Mouse (Mus musculus) lung, embryonic 15.5 days (tissue): ENCODE measurements around the gene Cmtr1. TPM values are rescaled to one million over a fixed set of nuclear protein-coding genes. Genes with fewer than 3 reads are reported as not detected.
A peak's percentile ranks its signal among the peaks of the same experiment; 100 is the strongest.

ENCODE experiments used
- ATAC-seq: fragments of 200-750 bp; cut with Nextera tagmentation; 2 replicates; pipeline ENCODE4 v1.8.0; 2017; ENCODE audit warnings: moderate number of reproducible peaks, borderline replicate concordance; ENCODE audit not compliant: low FRiP score, low TSS enrichment; ENCODE audit errors: extremely low read depth
- H3K27ac ChIP-seq: fragments of 300-500 bp; sonication (generic); 2 replicates; pipeline ENCODE4 v1.5.1; 2015; ENCODE audit warnings: moderate library complexity, mild to moderate bottlenecking, inconsistent platforms
- H3K27me3 ChIP-seq: fragments of 300-500 bp; sonication (generic); 2 replicates; pipeline ENCODE4 v1.6.1; 2015; ENCODE audit warnings: inconsistent platforms
- H3K36me3 ChIP-seq: fragments of 300-500 bp; sonication (generic); 2 replicates; pipeline ENCODE4 v1.6.1; 2015; ENCODE audit warnings: inconsistent platforms
- H3K4me1 ChIP-seq: fragments of 300-500 bp; sonication (generic); 2 replicates; pipeline ENCODE4 v1.6.1; 2015; ENCODE audit warnings: inconsistent platforms
- H3K4me2 ChIP-seq: fragments of 300-500 bp; sonication (generic); 2 replicates; pipeline ENCODE4 v1.6.1; 2015; ENCODE audit warnings: inconsistent platforms, mild to moderate bottlenecking, moderate library complexity
- H3K4me3 ChIP-seq: fragments of 300-500 bp; sonication (generic); 2 replicates; pipeline ENCODE4 v1.5.1; 2015; ENCODE audit warnings: mild to moderate bottlenecking, inconsistent platforms
- H3K9ac ChIP-seq: fragments of 300-500 bp; sonication (generic); 2 replicates; pipeline ENCODE4 v1.6.1; 2015; ENCODE audit warnings: inconsistent platforms
- H3K9me3 ChIP-seq: fragments of 300-500 bp; sonication (generic); 2 replicates; pipeline ENCODE4 v1.6.1; 2016; ENCODE audit warnings: inconsistent platforms
- WGBS: fragments of 180-500 bp; shearing (Covaris S2); methylation state at CpG from one replicate; pipeline ENCODE4 v1.1.7; 2015; 5-methylcytosine and 5-hydroxymethylcytosine counted together
- polyA plus RNA-seq: library from polyadenylated mRNA; unstranded; fragments of >200 nt; fragmentation: Nextera tagmentation; extraction: Ambion mirVana; gene quantifications from 2 replicates; pipeline ENCODE4 v1.2.1, GENCODE M21; 2015

Cmtr1 gene
- polyA plus RNA-seq, 1 experiment from 2014 or later = 119 TPM

DNA sequence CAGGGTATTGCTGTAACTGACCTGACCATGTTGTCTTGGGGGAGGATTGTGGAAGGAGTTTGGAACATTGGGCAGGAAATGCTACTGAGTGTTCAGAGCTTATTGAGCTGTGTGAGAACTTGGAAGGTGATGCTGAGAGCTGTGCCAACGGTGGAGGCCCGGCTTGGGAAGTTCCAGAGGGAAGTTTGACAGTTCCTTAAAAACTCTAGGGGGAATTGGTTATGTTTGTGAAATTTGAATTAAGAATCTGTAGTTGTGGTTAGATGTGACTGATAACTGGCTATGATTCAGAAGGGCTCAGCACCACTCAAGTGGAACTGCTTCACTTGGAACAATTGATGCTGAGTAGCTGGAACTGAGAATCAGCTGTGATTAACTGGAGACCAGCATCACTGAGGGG lies 10.6 kb downstream of the Cmtr1 start:
- no peak overlapping the region for H3K9ac ChIP-seq
- H3K36me3 ChIP-seq = peaks cover 38% of the 10 kb centered on the region
- H3K27ac ChIP-seq = no peak overlapping the region
- ATAC-seq = no peak
- no peaks in the 10 kb centered on the region for H3K9me3 ChIP-seq
- 75% methylated on average over 2 of the region's 2 CpGs for WGBS
- no peak overlapping the region for H3K4me2 ChIP-seq
- H3K27me3 ChIP-seq = no peaks in the 10 kb centered on the region
- no peaks in the 10 kb centered on the region for H3K4me1 ChIP-seq
- no peak overlapping the region for H3K4me3 ChIP-seq

DNA sequence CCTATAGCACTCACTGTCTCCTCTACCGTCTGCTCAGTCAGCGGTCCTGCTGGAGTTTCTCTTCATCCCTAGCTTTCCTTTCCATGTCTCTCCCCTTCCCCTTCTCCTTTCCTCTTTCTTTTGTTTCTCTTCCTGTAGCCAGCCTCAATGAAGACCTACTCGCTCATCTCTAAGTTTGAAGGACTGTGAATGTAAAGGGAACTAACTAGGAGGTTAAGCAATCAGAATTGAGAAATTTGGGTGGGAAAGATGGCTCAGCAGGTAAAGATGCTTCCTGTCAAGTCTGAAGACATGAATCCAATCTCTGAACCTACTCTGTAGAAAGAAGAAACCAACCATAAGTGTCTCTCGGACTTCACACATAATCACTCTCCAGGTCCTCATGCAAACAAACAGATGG lies 12.9 kb downstream of the Cmtr1 start:
- Histone ChIP-seq H3K4me2 (no peak overlapping the region), H3K27me3 (no peaks in the 10 kb centered on the region), H3K9ac (no peak overlapping the region), H3K27ac (no peak overlapping the region), H3K36me3 (peaks cover 43% of the 10 kb centered on the region), H3K4me3 (no peak overlapping the region), H3K4me1 (no peaks in the 10 kb centered on the region), H3K9me3 (no peaks in the 10 kb centered on the region)
- ATAC-seq = no peak
- WGBS = 93% methylated on average over 4 of the region's 4 CpGs

DNA sequence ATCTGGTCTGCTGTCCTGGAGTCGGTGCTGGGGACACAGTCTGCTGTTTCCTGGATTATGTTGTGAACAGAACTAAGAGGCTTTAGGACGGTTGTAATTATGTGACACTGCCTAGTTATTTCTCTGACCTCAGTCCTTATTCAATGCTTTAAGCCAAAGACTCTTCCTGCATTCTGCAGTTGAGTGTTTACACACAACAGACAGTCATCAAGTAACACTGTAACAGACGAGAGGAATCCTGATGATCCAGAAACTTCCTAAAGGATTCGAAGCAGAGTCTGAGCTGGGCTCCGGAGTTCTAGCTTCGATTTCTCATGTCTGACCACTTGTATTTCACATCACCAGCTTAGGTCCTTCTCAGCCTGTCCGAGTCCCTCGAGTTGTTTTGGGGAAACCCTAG lies 18.1 kb downstream of the Cmtr1 start:
- ATAC-seq = no peak
- Histone ChIP-seq H3K9ac (no peak overlapping the region), H3K9me3 (no peaks in the 10 kb centered on the region), H3K36me3 (peaks cover 67% of the 10 kb centered on the region), H3K4me3 (no peak overlapping the region), H3K27ac (peak overlapping the region; percentile 69), H3K27me3 (no peaks in the 10 kb centered on the region), H3K4me2 (no peak overlapping the region), H3K4me1 (peaks cover 16% of the 10 kb centered on the region; the same call in 1 of the 2 replicates)
- 63% methylated on average over 8 of the region's 8 CpGs for WGBS

- H3K36me3 ChIP-seq = peaks cover 66% of the 10 kb centered on the region
- 84% methylated on average over 6 of the region's 6 CpGs for WGBS
- H3K27ac ChIP-seq = 0 out of 2 replicates have a peak overlapping the region, but pooled peaks have one; percentile 3
- 0 out of 2 replicates have a peak overlapping the region, but pooled peaks have one; percentile 7 for H3K4me2 ChIP-seq
- H3K4me1 ChIP-seq = peaks cover 16% of the 10 kb centered on the region; the same call in 1 of the 2 replicates
- H3K4me3 ChIP-seq = no peak overlapping the region
- ATAC-seq = no peak
- H3K9me3 ChIP-seq = no peaks in the 10 kb centered on the region
- no peak overlapping the region for H3K9ac ChIP-seq
- H3K27me3 ChIP-seq = no peaks in the 10 kb centered on the region
Observed at GRCm38 (mm10) chr17:29679038-29679767, 18.8 kb downstream of the Cmtr1 start.

GRCm38 (mm10) chr17:29680174-29680573 lies 19.8 kb downstream of the Cmtr1 start:
- H3K9ac ChIP-seq = no peak overlapping the region
- no peaks in the 10 kb centered on the region for H3K9me3 ChIP-seq
- ATAC-seq = peak; percentile 86
- 46% methylated on average over 2 of the region's 2 CpGs for WGBS
- H3K27ac ChIP-seq = peak overlapping the region; percentile 74
- H3K4me1 ChIP-seq = peaks cover 16% of the 10 kb centered on the region; the same call in 1 of the 2 replicates
- H3K4me3 ChIP-seq = no peak overlapping the region
- peaks cover 68% of the 10 kb centered on the region for H3K36me3 ChIP-seq
- no peak overlapping the region for H3K4me2 ChIP-seq
- H3K27me3 ChIP-seq = no peaks in the 10 kb centered on the region

- no peak for ATAC-seq
- Histone ChIP-seq H3K9ac (no peak overlapping the region), H3K4me3 (no peak overlapping the region), H3K4me1 (peaks cover 16% of the 10 kb centered on the region; the same call in 1 of the 2 replicates), H3K9me3 (no peaks in the 10 kb centered on the region), H3K36me3 (peaks cover 68% of the 10 kb centered on the region), H3K27me3 (no peaks in the 10 kb centered on the region), H3K4me2 (no peak overlapping the region), H3K27ac (peak overlapping the region; percentile 74; the same call in 1 of the 2 replicates)
- 63% methylated on average over 2 of the region's 2 CpGs for WGBS
Observed at GRCm38 (mm10) chr17:29680921-29681320, 20.5 kb downstream of the Cmtr1 start.

GRCm38 (mm10) chr17:29681669-29682068 lies 21.3 kb downstream of the Cmtr1 start:
- Histone ChIP-seq H3K4me2 (no peak overlapping the region), H3K9ac (no peak overlapping the region), H3K9me3 (no peaks in the 10 kb centered on the region), H3K4me1 (peaks cover 16% of the 10 kb centered on the region; the same call in 1 of the 2 replicates), H3K27ac (no peak overlapping the region), H3K4me3 (no peak overlapping the region), H3K27me3 (no peaks in the 10 kb centered on the region), H3K36me3 (peaks cover 68% of the 10 kb centered on the region)
- ATAC-seq = no peak
- WGBS = 92% methylated on average over 9 of the region's 9 CpGs

GRCm38 (mm10) chr17:29682261-29682660 lies 21.9 kb downstream of the Cmtr1 start:
- Histone ChIP-seq H3K9me3 (no peaks in the 10 kb centered on the region), H3K4me2 (no peak overlapping the region), H3K36me3 (peaks cover 71% of the 10 kb centered on the region), H3K9ac (no peak overlapping the region), H3K27me3 (no peaks in the 10 kb centered on the region), H3K4me1 (peaks cover 16% of the 10 kb centered on the region; the same call in 1 of the 2 replicates), H3K4me3 (no peak overlapping the region), H3K27ac (no peak overlapping the region)
- ATAC-seq = no peak
- 93% methylated on average over 7 of the region's 7 CpGs for WGBS

DNA sequence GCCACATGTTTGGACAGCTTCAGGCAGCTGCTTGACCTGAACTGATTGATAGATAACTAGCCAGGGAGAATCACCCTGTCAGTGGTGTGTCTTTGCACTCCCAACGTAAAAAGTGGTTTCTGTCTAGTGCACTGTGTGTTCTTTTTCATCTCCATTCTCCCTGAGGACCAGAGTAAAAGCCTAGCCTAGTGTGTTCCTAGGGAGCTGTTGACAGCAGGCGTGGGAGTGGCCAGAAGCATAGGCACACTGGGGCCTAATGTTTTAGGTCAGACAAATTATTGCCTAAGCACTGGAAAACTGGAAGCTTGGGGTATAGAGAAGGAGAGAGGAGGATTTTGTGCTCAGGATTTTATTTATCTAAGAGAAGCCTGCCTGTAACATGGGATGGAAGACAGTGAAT lies 22.7 kb downstream of the Cmtr1 start:
- Histone ChIP-seq H3K27me3 (no peaks in the 10 kb centered on the region), H3K4me3 (no peak overlapping the region), H3K9me3 (no peaks in the 10 kb centered on the region), H3K36me3 (peaks cover 78% of the 10 kb centered on the region), H3K27ac (no peak overlapping the region), H3K9ac (no peak overlapping the region), H3K4me2 (no peak overlapping the region), H3K4me1 (peaks cover 16% of the 10 kb centered on the region; the same call in 1 of the 2 replicates)
- WGBS = 71% methylated on average over 2 of the region's 2 CpGs
- ATAC-seq = no peak

DNA sequence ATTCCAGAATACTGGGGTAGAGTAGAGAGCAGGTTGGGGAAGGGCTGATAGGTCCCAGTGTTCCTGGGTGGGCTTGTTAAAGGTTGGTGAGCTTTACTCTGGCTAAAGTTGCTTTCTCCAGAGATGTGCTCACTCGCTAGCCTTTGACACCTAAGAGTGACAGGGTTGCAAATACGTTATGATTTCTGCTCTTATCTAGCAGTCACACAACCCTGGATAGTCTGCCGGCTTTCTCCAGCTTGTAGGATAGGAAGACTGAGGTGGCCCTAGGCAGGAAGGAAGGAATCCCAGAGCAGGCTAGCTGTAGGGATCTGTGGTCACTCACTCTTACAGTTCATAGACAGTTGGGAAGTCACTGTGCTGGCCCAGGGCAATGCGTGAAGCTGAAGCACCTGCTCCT lies 23.9 kb downstream of the Cmtr1 start:
- H3K9ac ChIP-seq = no peak overlapping the region
- H3K27me3 ChIP-seq = no peaks in the 10 kb centered on the region
- H3K27ac ChIP-seq = no peak overlapping the region
- no peak for ATAC-seq
- peaks cover 13% of the 10 kb centered on the region; the same call in 1 of the 2 replicates for H3K4me1 ChIP-seq
- H3K4me2 ChIP-seq = no peak overlapping the region
- H3K4me3 ChIP-seq = no peak overlapping the region
- H3K36me3 ChIP-seq = peaks cover 85% of the 10 kb centered on the region
- no peaks in the 10 kb centered on the region for H3K9me3 ChIP-seq
- 82% methylated on average over 4 of the region's 4 CpGs for WGBS

GRCm38 (mm10) chr17:29686771-29687170 lies 26.4 kb downstream of the Cmtr1 start:
- no peak overlapping the region for H3K27ac ChIP-seq
- no peak overlapping the region for H3K4me3 ChIP-seq
- H3K9me3 ChIP-seq = no peaks in the 10 kb centered on the region
- ATAC-seq = no peak
- WGBS = 97% methylated on average over 5 of the region's 5 CpGs
- H3K9ac ChIP-seq = no peak overlapping the region
- peaks cover 87% of the 10 kb centered on the region for H3K36me3 ChIP-seq
- H3K4me2 ChIP-seq = no peak overlapping the region
- H3K4me1 ChIP-seq = no peaks in the 10 kb centered on the region
- no peaks in the 10 kb centered on the region for H3K27me3 ChIP-seq

- no peak overlapping the region for H3K9ac ChIP-seq
- H3K27ac ChIP-seq = no peak overlapping the region
- H3K4me2 ChIP-seq = no peak overlapping the region
- H3K4me1 ChIP-seq = no peaks in the 10 kb centered on the region
- H3K4me3 ChIP-seq = no peak overlapping the region
- peaks cover 84% of the 10 kb centered on the region for H3K36me3 ChIP-seq
- no peaks in the 10 kb centered on the region for H3K9me3 ChIP-seq
- 81% methylated on average over 6 of the region's 6 CpGs for WGBS
- no peak for ATAC-seq
- no peaks in the 10 kb centered on the region for H3K27me3 ChIP-seq
Observed at GRCm38 (mm10) chr17:29687373-29687772, 27.0 kb downstream of the Cmtr1 start.
